Mouse (Mus musculus) brain, embryonic 14.5 days (tissue): ENCODE data around the gene Vps8.

Experiments
- CTCF ChIP-seq: fragments of 200-500 bp; IDR thresholded peaks from 2 replicates; pipeline ENCODE4 v1.5.1; 2012; ENCODE audit warnings: inconsistent platforms, mild to moderate bottlenecking, moderate library complexity, borderline replicate concordance; ENCODE audit not compliant: insufficient read depth, insufficient read length; ENCODE audit errors: extremely low read depth
- POLR2A ChIP-seq: fragments of 200-500 bp; IDR thresholded peaks from 2 replicates; pipeline ENCODE4 v1.6.1; 2012; ENCODE audit warnings: mild to moderate bottlenecking, inconsistent platforms, borderline replicate concordance; ENCODE audit not compliant: poor library complexity, insufficient read depth, insufficient read length, severe bottlenecking; ENCODE audit errors: extremely low read depth

DNA sequence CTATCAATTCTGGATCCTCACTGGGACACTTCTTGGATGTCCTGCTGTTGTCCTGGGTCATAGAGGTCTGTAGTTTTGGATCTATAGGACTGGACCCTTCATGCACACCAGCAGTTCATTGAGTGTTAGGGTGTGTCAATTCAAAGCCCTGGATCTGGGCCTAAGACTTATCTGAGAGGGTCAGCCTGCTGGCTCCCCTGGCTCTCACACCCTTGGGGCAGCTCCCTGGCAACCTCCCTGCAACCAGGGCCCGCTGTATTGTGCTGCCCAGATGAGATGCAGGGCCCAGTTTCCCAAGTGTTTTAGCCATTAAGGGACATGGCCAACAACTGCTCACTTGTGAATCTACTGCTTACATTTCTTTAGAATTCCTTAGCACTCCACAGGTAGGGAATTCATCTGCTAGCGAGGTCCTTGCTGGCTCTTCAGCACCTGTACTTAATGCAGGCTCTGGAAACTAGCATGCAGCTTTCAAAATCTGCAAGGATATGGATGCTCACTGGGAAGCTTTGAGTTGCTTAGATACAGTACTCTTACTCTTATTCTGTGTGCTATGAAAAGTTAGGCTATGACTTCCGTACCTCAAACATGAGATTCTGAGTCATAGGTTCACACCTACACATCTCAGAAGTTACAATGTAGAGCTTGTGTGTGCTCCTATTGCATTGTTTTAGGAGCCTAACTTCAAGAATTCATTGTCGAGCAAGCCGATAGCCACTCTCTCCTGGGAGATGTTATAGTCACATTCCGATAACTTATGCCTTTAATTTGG, 183.5 kb downstream of the Vps8 start:
- TF ChIP-seq CTCF (no peak), POLR2A (no peak)
